Mouse (Mus musculus) thymus, adult 18-20 months (tissue): Measurements from ENCODE around the gene Ppp2r3a.
A peak's percentile ranks its signal among the peaks of the same experiment; 100 is the strongest.

Experiments
- DNase-seq, 2 experiments: peaks; one replicate each; pipeline ENCODE4 v3.0.0; 2022; ENCODE audit warnings: mixed read lengths in 2 of 2

The Ppp2r3a gene

DNA sequence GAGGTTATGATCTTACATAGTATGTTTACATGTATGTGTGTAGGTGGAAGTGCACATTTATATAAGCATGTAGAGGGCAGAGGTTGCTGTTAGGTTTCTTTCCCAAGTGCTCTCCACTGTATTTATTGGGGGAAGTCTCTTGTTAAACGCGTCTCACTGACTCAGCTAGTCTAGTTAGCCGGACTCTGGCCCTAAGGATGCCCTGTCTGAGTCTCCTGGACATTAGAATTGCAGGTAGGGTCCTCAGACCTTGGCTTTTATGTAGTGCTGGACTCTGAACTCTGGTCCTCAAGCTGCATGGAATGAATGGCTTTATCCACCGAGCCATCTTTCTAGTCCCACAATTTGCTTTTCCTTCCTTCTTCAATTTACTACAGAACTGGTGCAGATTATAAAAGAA is 108.0 kb downstream of the Ppp2r3a start:
- no peak for DNase-seq

DNA sequence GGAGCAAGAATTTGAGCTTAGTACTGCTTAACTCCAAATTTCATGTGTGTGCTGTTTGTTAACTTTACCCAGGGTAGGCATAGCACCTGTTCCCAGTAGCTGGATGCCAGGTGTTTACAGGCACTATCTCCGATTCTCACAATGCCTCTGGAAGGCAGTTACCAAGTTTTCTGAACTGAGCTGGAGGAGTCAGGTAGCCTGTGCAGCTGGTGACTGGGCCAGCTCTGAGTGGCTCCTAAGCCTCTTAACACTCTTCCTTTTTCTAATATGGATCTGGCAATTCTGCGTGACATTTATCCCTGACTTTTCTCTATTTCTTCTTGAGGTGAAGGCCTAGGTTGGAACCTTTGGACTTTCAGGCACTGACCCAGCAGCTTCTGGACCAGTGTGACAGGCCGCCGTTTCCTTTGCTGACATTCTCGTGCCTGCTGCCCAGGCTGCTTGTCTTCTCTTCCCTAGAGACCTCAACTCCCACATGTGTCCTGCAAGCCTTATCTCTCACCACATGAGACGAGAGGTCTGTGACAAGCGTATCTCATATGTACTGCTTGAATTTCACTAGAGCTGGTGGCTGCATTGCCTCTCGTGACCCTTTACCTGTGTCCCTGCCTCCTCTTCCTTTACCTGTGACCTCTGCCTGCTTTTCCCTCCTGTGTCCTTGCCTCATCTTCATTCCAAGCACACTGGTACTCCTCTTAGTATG is 137.3 kb downstream of the Ppp2r3a start:
- no peak for DNase-seq

- DNase-seq, result no peak
Measured at GRCm38 (mm10) chr9:101113317-101113716, 138.3 kb downstream of the Ppp2r3a start.

GRCm38 (mm10) chr9:101110013-101110412 is 141.6 kb downstream of the Ppp2r3a start:
- no peak for DNase-seq

DNA sequence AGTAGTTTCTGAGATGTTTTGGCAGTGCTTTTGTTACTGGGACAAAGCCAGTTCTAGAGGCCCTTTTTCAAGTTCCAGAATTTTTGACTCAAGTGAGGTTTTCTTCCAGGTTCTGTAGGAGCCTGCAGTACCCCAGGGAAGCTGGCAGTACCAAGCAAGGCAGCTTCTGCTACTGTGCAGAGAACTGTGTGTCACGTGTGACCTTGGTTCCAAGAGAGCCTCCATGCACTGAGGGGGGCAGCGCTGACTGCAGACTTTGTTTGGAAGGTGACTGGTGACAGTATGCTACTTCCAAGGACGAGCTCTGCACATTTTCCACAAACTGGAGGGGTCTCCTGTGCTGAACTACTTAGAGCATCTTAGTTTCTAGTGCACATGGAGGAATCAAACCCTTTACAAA is 144.2 kb downstream of the Ppp2r3a start:
- no peak for DNase-seq

DNA sequence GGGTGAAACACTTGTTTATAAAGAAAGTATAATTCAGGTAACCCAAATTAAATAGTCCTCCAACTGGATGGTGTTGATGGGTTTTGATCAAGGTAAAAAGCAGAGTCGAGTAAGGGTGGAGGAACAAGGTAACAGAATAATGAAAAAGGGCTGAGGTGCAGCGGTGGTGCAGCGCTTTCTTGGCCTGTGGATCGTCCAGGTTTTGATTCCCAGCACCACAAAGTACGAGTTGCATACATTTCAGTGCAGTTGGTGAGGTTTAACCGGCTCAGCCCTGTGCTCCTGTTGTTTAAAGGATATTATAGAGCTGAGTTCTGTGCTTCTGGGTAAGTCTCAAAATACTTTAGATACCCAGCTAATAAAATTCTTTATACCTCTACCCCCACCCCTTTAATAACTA is 145.9 kb downstream of the Ppp2r3a start:
- DNase-seq, result no peak

GRCm38 (mm10) chr9:101104931-101105330 is 146.7 kb downstream of the Ppp2r3a start:
- DNase-seq, result no peak

GRCm38 (mm10) chr9:101102288-101102687 is 149.3 kb downstream of the Ppp2r3a start:
- DNase-seq, result no peak

DNA sequence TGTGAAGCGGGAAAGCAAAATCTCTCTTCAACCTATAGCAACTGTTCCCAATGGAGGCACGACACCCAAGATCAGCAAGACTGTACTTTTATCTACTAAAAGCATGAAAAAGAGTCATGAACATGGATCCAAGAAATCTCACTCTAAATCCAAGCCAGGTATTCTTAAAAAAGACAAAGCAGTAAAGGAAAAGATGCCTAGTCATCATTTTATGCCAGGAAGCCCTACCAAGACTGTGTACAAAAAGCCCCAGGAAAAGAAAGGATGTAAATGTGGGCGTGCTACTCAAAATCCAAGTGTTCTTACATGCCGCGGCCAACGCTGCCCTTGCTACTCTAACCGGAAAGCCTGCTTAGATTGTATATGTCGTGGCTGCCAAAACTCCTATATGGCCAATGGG is 150.0 kb downstream of the Ppp2r3a start:
- DNase-seq, result no peak

DNA sequence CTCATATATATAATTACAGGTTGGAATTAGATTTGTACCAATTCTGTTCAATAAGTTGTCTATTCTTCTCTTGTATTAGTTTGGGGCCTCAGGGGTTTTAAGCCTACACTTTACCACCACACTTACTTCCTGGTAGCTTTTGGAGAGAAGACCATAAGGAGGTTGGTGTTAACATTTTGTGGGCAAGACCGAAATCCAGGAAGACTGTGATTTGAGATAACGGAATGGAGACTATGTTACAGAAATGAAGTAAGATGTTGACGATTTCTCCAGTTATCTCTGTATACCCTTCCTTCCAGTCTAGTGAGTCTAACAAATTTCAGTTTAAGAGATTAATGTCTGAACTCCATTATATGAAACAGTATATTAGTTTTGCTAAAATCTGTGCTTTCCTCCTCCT is 151.4 kb downstream of the Ppp2r3a start:
- DNase-seq, result no peak

- no peak for DNase-seq
Measured at GRCm38 (mm10) chr9:101099445-101099844, 152.2 kb downstream of the Ppp2r3a start.

GRCm38 (mm10) chr9:101097542-101097941 is 154.1 kb downstream of the Ppp2r3a start:
- no peak for DNase-seq

- DNase-seq, result no peak
Measured at GRCm38 (mm10) chr9:101096461-101096860, 155.1 kb downstream of the Ppp2r3a start.

DNA sequence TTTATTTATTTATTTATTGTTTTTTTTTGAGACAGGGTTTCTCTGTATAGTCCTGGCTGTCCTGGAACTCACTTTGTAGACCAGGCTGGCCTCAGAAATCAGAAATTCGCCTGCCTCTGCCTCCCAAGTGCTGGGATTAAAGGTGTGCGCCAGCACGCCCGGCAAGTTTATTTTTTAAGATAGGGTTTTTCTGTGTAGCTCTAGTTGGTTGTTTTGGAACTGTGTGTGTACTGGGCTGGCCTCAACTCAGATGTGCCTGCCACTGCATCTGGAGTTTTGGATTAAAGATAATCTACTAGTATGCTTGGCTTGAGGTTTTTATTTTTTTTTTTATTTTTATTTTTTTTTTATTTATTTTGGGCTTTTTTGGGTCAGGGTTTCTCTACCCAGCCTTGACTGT is 156.2 kb downstream of the Ppp2r3a start:
- no peak for DNase-seq

DNA sequence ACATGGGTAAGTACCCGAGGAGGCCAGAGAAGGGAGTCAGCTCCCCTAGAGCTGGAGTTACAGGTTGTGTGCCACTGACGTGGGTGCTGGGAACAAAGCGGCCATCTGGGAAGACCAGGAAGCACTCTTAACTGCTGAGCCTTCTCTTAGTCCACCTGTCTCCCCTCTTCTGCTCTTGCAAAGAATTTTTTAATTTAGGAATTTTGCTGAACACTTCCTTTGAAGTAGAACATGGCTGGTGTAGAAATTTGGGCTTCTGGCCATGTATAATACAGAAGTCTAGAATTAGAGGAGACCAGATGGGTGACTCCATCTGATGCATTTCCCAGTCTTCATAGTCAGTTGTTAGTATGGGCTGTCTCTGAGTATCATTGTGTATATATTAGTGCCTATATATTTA is 167.9 kb downstream of the Ppp2r3a start:
- no peak for DNase-seq

DNA sequence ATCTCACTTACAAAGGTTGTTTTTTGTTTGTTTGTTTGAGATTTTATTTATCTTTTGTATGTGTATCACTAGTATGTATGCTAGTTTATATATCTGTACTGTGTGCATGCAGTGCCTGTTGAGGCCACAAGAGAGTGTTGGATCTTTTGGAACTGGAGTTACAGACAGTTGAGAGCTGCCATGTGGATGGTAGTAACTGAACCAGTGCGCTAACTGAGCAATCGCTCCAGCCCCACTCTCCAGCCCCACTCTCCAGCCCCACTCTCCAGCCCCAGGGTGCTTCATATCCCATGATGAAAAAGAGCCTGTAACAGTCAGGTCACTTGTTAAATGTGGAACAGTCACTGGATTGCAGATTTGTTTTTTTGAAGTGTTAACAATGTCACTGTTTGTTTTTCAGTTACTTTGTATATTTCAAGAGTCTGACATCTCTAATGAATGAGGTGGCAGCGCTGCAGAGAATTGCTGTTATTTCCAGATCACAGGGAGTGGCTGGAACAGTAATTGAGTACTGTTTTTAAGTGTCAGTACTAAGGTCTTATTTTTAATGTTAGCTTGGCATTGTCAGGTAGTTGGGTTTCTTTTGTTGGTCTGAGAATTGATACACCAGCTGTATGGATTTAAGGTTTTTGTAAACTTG is 171.4 kb downstream of the Ppp2r3a start:
- no peak for DNase-seq

- no peak for DNase-seq
Measured at GRCm38 (mm10) chr9:101078579-101078978, 173.0 kb downstream of the Ppp2r3a start.

DNA sequence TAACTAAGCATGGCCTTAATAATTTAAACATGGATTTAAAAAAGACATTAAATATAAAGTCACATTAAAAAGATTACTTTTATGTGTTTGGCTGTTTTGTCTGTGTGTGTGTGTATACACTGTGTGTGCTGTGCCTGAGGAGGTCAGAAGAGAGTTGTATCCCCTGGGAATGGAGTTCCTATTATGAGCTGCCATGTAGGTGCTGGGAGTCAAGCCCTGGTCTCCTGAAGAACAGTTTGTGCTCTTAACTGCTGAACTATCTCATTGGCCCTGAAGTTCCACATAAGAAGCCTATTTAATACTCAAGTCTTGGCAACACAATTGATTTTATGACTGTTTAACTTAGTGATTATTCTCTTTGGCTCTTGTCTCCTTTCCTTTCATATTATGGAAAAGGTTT is 174.1 kb downstream of the Ppp2r3a start:
- DNase-seq, result no peak

DNA sequence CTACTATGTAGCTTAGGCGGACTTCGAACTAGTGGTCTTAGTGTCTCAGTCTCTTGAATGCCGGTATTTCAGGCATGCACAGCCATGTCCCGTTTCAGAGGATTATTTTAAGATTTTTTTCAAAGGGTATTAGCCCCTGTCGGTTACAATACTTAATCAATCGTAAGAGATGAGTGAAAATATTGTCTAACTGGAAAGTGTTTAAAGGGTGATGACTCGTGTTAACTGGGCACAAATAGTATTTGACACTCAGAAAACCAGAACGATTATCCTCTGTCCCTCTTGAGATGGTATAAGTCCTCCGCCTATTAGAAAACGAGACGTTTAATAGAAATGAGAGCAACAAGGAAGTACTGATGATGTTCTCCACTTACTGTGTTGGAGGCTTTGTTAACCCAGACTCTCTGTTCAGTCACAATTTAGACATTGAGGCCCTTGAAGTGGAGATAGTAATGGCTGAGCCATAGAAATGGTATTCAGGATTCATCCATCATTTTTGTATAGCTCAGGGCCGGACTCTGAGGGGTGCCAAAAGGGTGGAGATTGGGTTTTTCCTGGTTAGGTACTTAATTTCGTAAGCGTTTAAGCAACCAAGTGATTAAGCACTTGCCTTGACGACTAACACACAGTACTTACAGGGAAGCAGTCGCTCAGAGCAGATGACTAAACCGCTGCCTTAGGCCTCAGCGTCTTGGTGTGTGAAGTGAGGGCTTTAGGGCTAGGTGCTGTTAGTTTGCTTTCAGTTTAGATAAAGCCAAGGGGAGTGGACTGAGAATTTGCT is 175.3 kb downstream of the Ppp2r3a start:
- DNase-seq, result no peak

DNA sequence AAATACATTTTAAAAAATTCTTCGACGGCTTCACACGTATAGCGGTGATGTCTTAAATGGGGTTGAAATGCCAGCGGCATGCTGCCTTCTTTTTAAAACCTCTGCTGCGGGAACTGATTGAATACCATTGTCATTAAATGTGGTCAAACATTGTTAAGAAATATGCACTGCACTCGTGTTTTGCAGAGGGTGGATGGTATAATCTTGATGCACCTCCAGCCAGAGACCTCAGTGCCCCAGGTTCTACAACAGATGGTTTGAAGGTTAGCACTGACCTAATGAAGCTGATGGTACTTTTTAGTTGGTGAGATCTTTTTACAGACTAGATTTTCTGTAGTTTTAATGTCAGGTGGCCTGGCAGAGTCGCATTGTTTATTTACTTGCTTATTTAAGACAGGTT is 175.9 kb downstream of the Ppp2r3a start:
- DNase-seq, result no peak

DNA sequence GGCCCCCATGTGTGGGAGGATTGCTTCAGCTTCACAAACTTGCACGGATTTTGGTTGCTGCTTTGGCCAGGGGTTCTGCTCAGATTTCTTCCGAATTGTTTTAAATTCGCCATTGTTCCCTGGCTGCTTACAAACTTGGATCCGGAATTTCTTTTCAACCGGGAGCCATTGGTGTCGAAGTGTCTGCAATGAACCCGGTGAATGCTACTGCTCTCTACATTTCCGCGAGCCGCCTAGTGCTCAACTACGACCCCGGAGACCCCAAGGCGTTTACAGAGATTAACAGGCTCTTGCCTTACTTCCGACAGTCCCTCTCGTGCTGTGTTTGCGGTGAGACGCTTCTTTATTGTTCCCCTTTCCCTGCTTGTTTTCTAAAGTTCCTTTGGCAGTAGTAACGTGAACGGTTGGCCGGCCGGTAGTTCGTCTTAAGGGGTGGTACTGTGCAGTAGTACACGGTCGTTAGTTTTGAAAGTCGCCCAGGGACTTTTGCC is 176.5 kb downstream of the Ppp2r3a start:
- peak; percentile 27 to 52 for DNase-seq

DNA sequence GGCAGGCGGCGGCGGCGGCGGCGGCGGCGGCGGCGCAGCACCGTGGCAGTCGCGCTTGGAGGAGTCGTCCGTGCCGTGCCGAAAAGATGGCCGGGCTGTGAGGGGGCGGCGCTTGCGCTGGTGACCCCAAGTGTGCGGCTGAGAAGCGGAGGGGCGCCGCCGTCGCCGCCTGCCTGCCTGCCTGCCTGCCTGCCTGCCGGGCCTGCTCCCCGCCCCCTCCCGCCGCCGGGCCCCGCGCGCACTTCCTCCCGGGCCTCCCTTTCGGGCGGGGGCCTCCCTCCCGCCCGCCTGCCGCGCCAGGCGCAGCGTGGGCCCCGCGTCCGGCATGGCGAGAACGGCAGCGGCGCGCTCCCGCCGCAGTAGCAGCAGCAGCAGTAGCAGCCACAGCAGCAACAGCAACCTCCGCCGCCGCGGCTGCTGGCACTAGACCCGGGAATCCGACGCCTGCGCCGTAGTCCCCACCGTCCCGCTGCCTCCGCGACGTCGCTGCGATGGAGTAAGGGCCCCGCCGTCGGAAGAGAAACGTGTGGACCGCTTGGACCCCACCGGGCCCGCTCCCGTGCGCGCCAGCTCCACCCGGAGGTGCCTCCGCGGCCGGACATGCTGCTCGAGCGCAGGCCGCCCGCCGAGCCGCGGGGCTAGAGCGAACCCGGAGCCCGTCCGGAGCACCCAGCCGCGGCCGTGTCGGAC is 177.1 kb downstream of the Ppp2r3a start:
- DNase-seq, result peak; percentile 86 to 90

DNA sequence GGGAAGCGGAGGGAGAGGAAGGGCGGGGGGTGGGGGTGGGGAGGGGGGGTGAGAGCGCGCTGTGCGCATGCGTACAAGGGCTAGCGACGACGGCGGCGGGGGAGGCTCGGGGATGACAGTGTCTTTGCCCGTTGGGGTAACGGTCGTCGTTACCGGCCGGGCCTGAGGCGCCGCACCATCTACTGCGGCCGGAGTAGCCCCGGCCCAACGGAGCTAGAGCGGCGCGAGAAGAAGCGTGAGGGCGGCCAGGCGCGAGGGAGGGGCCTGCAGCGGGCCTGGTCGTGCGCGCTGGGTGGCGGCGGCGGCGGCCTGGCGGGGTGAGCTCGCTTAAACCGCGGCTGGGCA is 177.6 kb downstream of the Ppp2r3a start, which contains the start of gene Msl2:
TSS of gene Msl2 (plus strand) at position 115 of the 345 bp plus-strand sequence.
- DNase-seq, result no peak
